Mouse (Mus musculus): ENCODE measurements around the gene Ccl6.

- TF ChIP-seq CTCF (IDR thresholded peaks at IDR 0.05; ENCODE audit: low read depth, low read length) (no peak), POLR2A (IDR thresholded peaks at IDR 0.05; ENCODE audit: extremely low read depth, insufficient read depth, low read length) (no peak)
Observed at GRCm38 (mm10) chr11:83603399-83603798, 10.5 kb upstream of the Ccl6 start.
